Mouse (Mus musculus) small intestine, adult 2 months (tissue): Measurements from ENCODE around the gene Nckap5l.

Experiments
- CTCF ChIP-seq: fragments of 200-500 bp; IDR thresholded peaks from 2 replicates; pipeline ENCODE4 v1.5.1; 2012; ENCODE audit warnings: low read depth, mild to moderate bottlenecking, control low read depth, inconsistent platforms, low read length, moderate library complexity, mixed read lengths; ENCODE audit not compliant: insufficient replicate concordance, insufficient read length; ENCODE audit errors: extremely low read depth
- POLR2A ChIP-seq: fragments of 200-500 bp; IDR thresholded peaks from 2 replicates; pipeline ENCODE4 v1.6.1; 2012; ENCODE audit warnings: low read depth, mild to moderate bottlenecking, control low read depth, inconsistent platforms, low read length, moderate library complexity

- TF ChIP-seq CTCF, result no peak
- TF ChIP-seq POLR2A, result no peak
These were observed 464 bp downstream of the Nckap5l start for GRCm38 (mm10) chr15:99456963-99457605.
